Mouse (Mus musculus) brain, adult 10 weeks (tissue): ENCODE data around the gene Tm9sf3. TPM values are rescaled to one million over a fixed set of nuclear protein-coding genes. Genes with fewer than 3 reads are reported as not detected.

Experiments used
- polyA plus RNA-seq: library from polyadenylated mRNA; stranded (reverse); fragments of 350-450 nt; fragmentation: Illumina TruSeq; extraction: RNeasy Lipid Tissue Mini Kit (QIAGEN cat#74804); gene quantifications from one replicate; pipeline ENCODE4 v1.2.3, GENCODE M21; 2015; ENCODE audit warnings: low read depth, low replicate concordance

Gene Tm9sf3
- 124 TPM for polyA plus RNA-seq

DNA sequence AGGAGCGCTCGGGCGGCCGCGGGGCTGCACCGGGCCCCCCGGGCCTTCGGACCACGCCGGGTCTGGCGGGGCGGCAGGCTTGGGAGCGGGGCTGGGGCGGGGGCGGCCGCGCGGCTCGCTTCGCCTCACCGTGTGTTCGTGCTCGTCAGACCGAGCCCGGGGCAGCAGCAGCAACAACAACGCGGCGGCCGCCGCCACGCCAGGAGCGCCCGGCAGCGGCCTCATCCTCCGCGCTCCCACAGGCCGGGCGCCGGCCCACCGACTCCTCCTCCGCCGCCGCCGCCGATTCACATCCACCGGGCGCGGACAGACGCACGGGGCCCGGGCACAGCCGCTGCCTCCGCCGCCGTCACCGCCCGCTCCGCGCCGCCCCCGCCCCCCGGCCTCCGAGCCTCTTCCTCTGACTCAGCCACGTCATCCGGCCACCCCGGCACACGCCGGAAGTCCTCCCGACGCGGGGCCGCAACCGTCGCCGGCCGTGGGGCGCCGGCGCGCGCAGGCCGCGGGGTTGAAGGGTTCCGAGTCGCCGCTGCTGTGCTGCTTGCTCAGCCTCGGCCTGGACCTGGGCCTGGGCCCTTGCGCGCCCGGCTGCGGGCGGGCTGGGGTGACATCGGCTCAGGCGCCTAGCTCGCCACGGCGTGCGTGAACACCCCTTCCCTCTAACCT, at the start of gene Tm9sf3:
Gene Tm9sf3 (minus strand): TSS at position 368 of the 666 bp plus-strand sequence.

DNA sequence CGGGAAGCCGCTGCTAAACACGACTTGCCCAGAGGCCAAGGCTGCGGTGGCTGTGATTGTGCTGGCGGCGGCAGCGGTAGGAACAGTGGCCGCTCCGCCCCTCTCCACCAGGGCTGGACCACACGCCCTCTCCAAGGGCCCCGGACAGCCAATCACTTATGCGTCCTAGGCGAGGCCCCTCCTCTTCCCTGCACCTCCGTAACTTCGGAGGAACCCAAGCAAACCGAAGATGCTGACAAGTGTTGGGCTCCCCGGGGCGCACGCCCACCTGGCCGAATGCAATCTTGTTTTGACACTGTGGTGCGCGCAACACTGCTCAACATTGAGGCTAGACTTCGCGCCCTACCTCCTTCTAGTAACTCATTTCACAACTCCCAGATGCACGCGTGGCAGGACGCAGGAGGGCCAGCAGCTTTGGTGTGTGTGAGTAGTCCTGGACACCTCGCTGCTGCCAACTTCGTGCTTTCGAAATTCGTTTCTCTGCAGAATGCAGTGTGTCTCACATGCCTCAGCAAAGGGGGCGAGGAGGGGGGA, 56.9 kb downstream of the Tm9sf3 start, which contains the start of gene Tll2:
Gene Tll2 (minus strand): TSS at position 25 of the 534 bp plus-strand sequence.

Other genes starting within 250 kb of the Tm9sf3 start
- gene Dntt, start 234.7 kb downstream of the Tm9sf3 start, polyA plus RNA-seq: not detected
- 44.7 TPM for gene Opalin, start 186.9 kb downstream of the Tm9sf3 start, polyA plus RNA-seq
- gene Tll2, start 57.2 kb downstream of the Tm9sf3 start, polyA plus RNA-seq: 0.86 TPM
- gene Pik3ap1, start 121.1 kb upstream of the Tm9sf3 start, polyA plus RNA-seq: 2.1 TPM
- gene Lcor, start 218.6 kb upstream of the Tm9sf3 start, polyA plus RNA-seq: 6.7 TPM